Mouse (Mus musculus) hindbrain, embryonic 14.5 days (tissue): Measurements from ENCODE around the gene Clcnkb. TPM values are rescaled to one million over a fixed set of nuclear protein-coding genes. Genes with fewer than 3 reads are reported as not detected.

Experiments used
- ATAC-seq: fragments of 200-750 bp; cut with Nextera tagmentation; 2 replicates; pipeline ENCODE4 v1.8.0; 2017; ENCODE audit warnings: moderate number of reproducible peaks, mild to moderate bottlenecking, moderate TSS enrichment, moderate library complexity; ENCODE audit not compliant: low FRiP score
- DNase-seq: peaks from one replicate; pipeline ENCODE4 v3.0.0-alpha.2; 2015; ENCODE audit warnings: low spot score
- H3K27ac ChIP-seq: fragments of 300-500 bp; sonication (generic); 2 replicates; pipeline ENCODE4 v1.5.1; 2014; ENCODE audit warnings: mild to moderate bottlenecking, moderate library complexity
- H3K27me3 ChIP-seq: fragments of 300-500 bp; sonication (generic); 2 replicates; pipeline ENCODE4 v1.6.1; 2014; ENCODE audit warnings: mild to moderate bottlenecking, low read length, mixed read lengths; ENCODE audit not compliant: control insufficient read depth, insufficient read depth
- H3K36me3 ChIP-seq: fragments of 300-500 bp; sonication (generic); replicated peaks from 2 replicates; pipeline ENCODE4 v1.6.1; 2014; ENCODE audit not compliant: control insufficient read depth, insufficient read depth
- H3K4me1 ChIP-seq: fragments of 300-500 bp; sonication (generic); replicated peaks from 2 replicates; pipeline ENCODE4 v1.6.1; 2014; ENCODE audit warnings: antibody characterized with exemption, low read length, mixed read lengths; ENCODE audit not compliant: control insufficient read depth, insufficient read depth
- H3K4me2 ChIP-seq: fragments of 300-500 bp; sonication (generic); replicated peaks from 2 replicates; pipeline ENCODE4 v1.6.1; 2014; ENCODE audit warnings: mild to moderate bottlenecking, moderate library complexity
- H3K4me3 ChIP-seq: fragments of 300-500 bp; sonication (generic); replicated peaks from 2 replicates; pipeline ENCODE4 v1.5.1; 2014; ENCODE audit warnings: mild to moderate bottlenecking, low read length
- H3K9ac ChIP-seq: fragments of 300-500 bp; sonication (generic); 2 replicates; pipeline ENCODE4 v1.6.1; 2014
- H3K9me3 ChIP-seq: fragments of 300-500 bp; sonication (generic); 2 replicates; pipeline ENCODE4 v1.6.1; 2016; ENCODE audit warnings: low read length; ENCODE audit not compliant: control insufficient read depth
- polyA plus RNA-seq: library from polyadenylated mRNA; unstranded; fragments of >200 nt; fragmentation: Nextera tagmentation; extraction: Ambion mirVana; gene quantifications from 2 replicates; pipeline ENCODE4 v1.2.1, GENCODE M21; 2014

The Clcnkb gene
- polyA plus RNA-seq, 1 experiment from 2014 or later: not detected

DNA sequence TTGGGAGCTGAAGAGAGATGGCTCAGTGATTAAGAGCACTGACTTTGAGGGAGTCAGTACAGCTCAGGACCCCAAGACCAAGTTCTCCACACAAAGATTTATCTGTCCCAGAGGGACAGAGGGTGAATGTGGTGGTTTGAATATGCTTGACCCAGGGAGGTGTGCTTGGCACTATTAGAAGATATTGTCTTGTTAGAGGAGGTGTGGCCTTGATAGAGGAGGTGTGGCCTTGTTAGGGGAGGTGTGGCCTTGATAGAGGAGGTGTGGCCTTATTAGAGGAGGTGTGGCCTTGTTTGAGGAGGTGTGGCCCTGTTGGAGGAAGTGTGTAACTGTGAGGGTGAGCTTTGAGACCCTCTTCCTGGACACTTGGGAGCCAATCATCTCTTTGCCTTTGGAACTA is 58.0 kb downstream of the Clcnkb start:
- H3K27me3 ChIP-seq: no peaks in the 10 kb centered on the region
- no peak for DNase-seq
- H3K27ac ChIP-seq: no peak overlapping the region
- H3K9me3 ChIP-seq: no peaks in the 10 kb centered on the region
- no peaks in the 10 kb centered on the region for H3K36me3 ChIP-seq
- H3K4me1 ChIP-seq: no peaks in the 10 kb centered on the region
- no peak for ATAC-seq
- H3K4me3 ChIP-seq: no peak overlapping the region
- no peak overlapping the region for H3K4me2 ChIP-seq
- no peak overlapping the region for H3K9ac ChIP-seq

Other genes with a start within 250 kb of the Clcnkb start
- gene Rsg1, start 202.1 kb downstream of the Clcnkb start, polyA plus RNA-seq: 6.0 and 7.6 TPM in 2 replicates
- 0.78 and 1.1 TPM in 2 replicates for gene Arhgef19, start 176.5 kb downstream of the Clcnkb start, polyA plus RNA-seq
- 0.64 and 0.95 TPM in 2 replicates for gene Epha2, start 114.8 kb downstream of the Clcnkb start, polyA plus RNA-seq
- gene Fam131c, start 47.8 kb downstream of the Clcnkb start, polyA plus RNA-seq: 40.1 and 50.4 TPM in 2 replicates
- 0.20 and 0.56 TPM in 2 replicates for gene Clcnka, start 17.3 kb downstream of the Clcnkb start, polyA plus RNA-seq
- 0.16 TPM in 1 of 2 replicates, not detected in the other for gene Hspb7, start 4.8 kb upstream of the Clcnkb start, polyA plus RNA-seq
- gene Srarp, start 20.1 kb upstream of the Clcnkb start, polyA plus RNA-seq: 0.29 TPM in 1 of 2 replicates, not detected in the other
- 29.5 and 30.7 TPM in 2 replicates for gene Zbtb17, start 28.6 kb upstream of the Clcnkb start, polyA plus RNA-seq
- 20.3 and 20.4 TPM in 2 replicates for gene Spen, start 122.6 kb upstream of the Clcnkb start, polyA plus RNA-seq
- 41.3 and 43.6 TPM in 2 replicates for gene Fblim1, start 190.1 kb upstream of the Clcnkb start, polyA plus RNA-seq
- 0.17 TPM in 1 of 2 replicates, not detected in the other for gene Tmem82, start 202.6 kb upstream of the Clcnkb start, polyA plus RNA-seq
- not detected in 2 replicates for gene Slc25a34, start 207.8 kb upstream of the Clcnkb start, polyA plus RNA-seq
- gene Plekhm2, start 248.9 kb upstream of the Clcnkb start, polyA plus RNA-seq: 3.9 and 4.4 TPM in 2 replicates